Mouse (Mus musculus): ENCODE results near the gene Stard3.

DNA sequence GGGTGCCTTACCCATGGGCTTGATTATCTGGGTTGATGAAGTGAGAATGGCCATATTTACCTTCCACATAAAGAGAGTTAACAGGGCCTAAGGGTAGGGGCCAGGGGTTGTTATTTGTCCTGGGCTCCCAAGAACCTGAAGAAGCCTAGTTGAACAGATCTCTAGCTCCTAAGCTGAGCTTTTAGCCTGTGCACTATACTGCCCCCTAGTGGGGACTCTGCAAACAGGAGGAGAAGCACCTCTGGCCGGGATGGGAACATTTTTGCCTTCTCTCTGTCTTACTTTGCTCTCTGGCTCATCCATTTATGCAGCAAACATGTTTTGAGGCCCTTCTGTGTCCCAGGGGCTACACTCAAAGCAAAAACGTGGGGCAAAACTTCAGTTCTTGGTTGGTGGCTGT lies 14.2 kb downstream of the Stard3 start:
- peak; percentile 90; the same call in 1 of the 2 replicates for TF ChIP-seq CTCF (IDR thresholded peaks at IDR 0.05; ENCODE audit: extremely low read depth, insufficient read length, insufficient replicate concordance, low read depth, low read length)
- TF ChIP-seq POLR2A (IDR thresholded peaks at IDR 0.05; ENCODE audit: low read depth, low read length): no peak
